Mouse (Mus musculus) stomach, postnatal 0 days (tissue): ENCODE measurements around the gene Usb1. TPM values are rescaled to one million over a fixed set of nuclear protein-coding genes. Genes with fewer than 3 reads are reported as not detected.

Experiments
- ATAC-seq: fragments of 200-750 bp; cut with Nextera tagmentation; 2 replicates; pipeline ENCODE4 v1.8.0; 2017; ENCODE audit not compliant: low FRiP score, low TSS enrichment
- DNase-seq: peaks from one replicate; pipeline ENCODE4 v3.0.0-alpha.2; 2016; ENCODE audit warnings: low spot score
- H3K27ac ChIP-seq: fragments of 300-500 bp; sonication (generic); replicated peaks from 2 replicates; pipeline ENCODE4 v1.5.1; 2014; ENCODE audit warnings: mild to moderate bottlenecking, control low read depth
- H3K27me3 ChIP-seq: fragments of 300-500 bp; sonication (generic); 2 replicates; pipeline ENCODE4 v1.6.1; 2014; ENCODE audit warnings: low read length; ENCODE audit not compliant: control insufficient read depth, insufficient read depth
- H3K36me3 ChIP-seq: fragments of 300-500 bp; sonication (generic); 2 replicates; pipeline ENCODE4 v1.6.1; 2014; ENCODE audit warnings: low read length, mixed read lengths; ENCODE audit not compliant: control insufficient read depth, insufficient read depth
- H3K4me1 ChIP-seq: fragments of 300-500 bp; sonication (generic); replicated peaks from 2 replicates; pipeline ENCODE4 v1.6.1; 2014; ENCODE audit warnings: antibody characterized with exemption; ENCODE audit not compliant: control insufficient read depth, insufficient read depth
- H3K4me2 ChIP-seq: fragments of 300-500 bp; sonication (generic); replicated peaks from 2 replicates; pipeline ENCODE4 v1.6.1; 2014; ENCODE audit warnings: low read depth, mild to moderate bottlenecking, control low read depth, moderate library complexity
- H3K4me3 ChIP-seq: fragments of 300-500 bp; sonication (generic); 2 replicates; pipeline ENCODE4 v1.5.1; 2014; ENCODE audit warnings: low read depth, low read length, control low read depth
- H3K9ac ChIP-seq: fragments of 300-500 bp; sonication (generic); 2 replicates; pipeline ENCODE4 v1.6.1; 2014; ENCODE audit warnings: mild to moderate bottlenecking, low read length, control low read depth, mixed read lengths
- H3K9me3 ChIP-seq: fragments of 300-500 bp; sonication (generic); 2 replicates; pipeline ENCODE4 v1.6.1; 2016; ENCODE audit warnings: low read length; ENCODE audit not compliant: control insufficient read depth
- CTCF ChIP-seq: IDR thresholded peaks from 2 replicates; pipeline ENCODE4 v1.5.1; 2016; ENCODE audit warnings: antibody characterized with exemption, low read depth, mild to moderate bottlenecking, moderate library complexity
- EP300 ChIP-seq: optimal IDR thresholded peaks from 2 replicates; pipeline ENCODE3; 2016; ENCODE audit warnings: antibody characterized with exemption
- WGBS: fragments of 180-500 bp; shearing (Covaris S2); extraction: QIAGEN DNeasy Blood & Tissue Kit; methylation state at CpG from one replicate; pipeline ENCODE4 v1.1.7; 2014; 5-methylcytosine and 5-hydroxymethylcytosine counted together
- polyA plus RNA-seq: library from polyadenylated mRNA; unstranded; fragments of >200 nt; fragmentation: Nextera tagmentation; extraction: Ambion mirVana; gene quantifications from 2 replicates; pipeline ENCODE4 v1.2.1, GENCODE M21; 2015

The Usb1 gene
- polyA plus RNA-seq, 1 experiment from 2014 or later: 21.5 TPM

- H3K9ac ChIP-seq: no peak overlapping the region
- DNase-seq: no peak
- no peaks in the 10 kb centered on the region for H3K4me1 ChIP-seq
- no peak overlapping the region for H3K4me2 ChIP-seq
- TF ChIP-seq CTCF: no peak
- no peak for TF ChIP-seq EP300
- H3K9me3 ChIP-seq: no peaks in the 10 kb centered on the region
- no peaks in the 10 kb centered on the region for H3K27me3 ChIP-seq
- no peak overlapping the region for H3K4me3 ChIP-seq
- H3K27ac ChIP-seq: no peak overlapping the region
- ATAC-seq: no peak
- no peaks in the 10 kb centered on the region for H3K36me3 ChIP-seq
Observed at GRCm38 (mm10) chr8:95380953-95381352, 48.9 kb downstream of the Usb1 start.

GRCm38 (mm10) chr8:95381595-95381994 is 49.5 kb downstream of the Usb1 start:
- Histone ChIP-seq H3K27ac (no peak overlapping the region), H3K4me2 (no peak overlapping the region), H3K9ac (no peak overlapping the region), H3K4me3 (no peak overlapping the region), H3K4me1 (no peaks in the 10 kb centered on the region), H3K27me3 (no peaks in the 10 kb centered on the region), H3K36me3 (no peaks in the 10 kb centered on the region), H3K9me3 (no peaks in the 10 kb centered on the region)
- DNase-seq (no peak), ATAC-seq (no peak)
- WGBS: 81% methylated on average over 3 of the region's 3 CpGs
- TF ChIP-seq CTCF (no peak), EP300 (no peak)

- no peak overlapping the region for H3K9ac ChIP-seq
- H3K4me2 ChIP-seq: no peak overlapping the region
- H3K36me3 ChIP-seq: no peaks in the 10 kb centered on the region
- no peaks in the 10 kb centered on the region for H3K27me3 ChIP-seq
- H3K4me1 ChIP-seq: no peaks in the 10 kb centered on the region
- DNase-seq (no peak), ATAC-seq (no peak)
- WGBS: 74% methylated on average over 3 of the region's 3 CpGs
- no peaks in the 10 kb centered on the region for H3K9me3 ChIP-seq
- H3K27ac ChIP-seq: no peak overlapping the region
- no peak overlapping the region for H3K4me3 ChIP-seq
- TF ChIP-seq EP300: no peak
- TF ChIP-seq CTCF: no peak
Observed at GRCm38 (mm10) chr8:95384501-95384900, 52.4 kb downstream of the Usb1 start.

- no peaks in the 10 kb centered on the region for H3K4me1 ChIP-seq
- 70% methylated on average over 5 of the region's 5 CpGs for WGBS
- no peak overlapping the region for H3K4me3 ChIP-seq
- no peak for TF ChIP-seq EP300
- TF ChIP-seq CTCF: no peak
- no peak for ATAC-seq
- no peaks in the 10 kb centered on the region for H3K36me3 ChIP-seq
- no peak overlapping the region for H3K27ac ChIP-seq
- no peak overlapping the region for H3K9ac ChIP-seq
- no peak for DNase-seq
- no peaks in the 10 kb centered on the region for H3K9me3 ChIP-seq
- H3K4me2 ChIP-seq: no peak overlapping the region
- H3K27me3 ChIP-seq: no peaks in the 10 kb centered on the region
Observed at GRCm38 (mm10) chr8:95386037-95386436, 54.0 kb downstream of the Usb1 start.

- WGBS: 85% methylated on average over 10 of the region's 10 CpGs
- Histone ChIP-seq H3K4me3 (no peak overlapping the region), H3K36me3 (no peaks in the 10 kb centered on the region), H3K27ac (no peak overlapping the region), H3K9me3 (no peaks in the 10 kb centered on the region), H3K4me1 (no peaks in the 10 kb centered on the region), H3K27me3 (no peaks in the 10 kb centered on the region), H3K9ac (no peak overlapping the region), H3K4me2 (no peak overlapping the region)
- DNase-seq (no peak), ATAC-seq (no peak)
- TF ChIP-seq CTCF: no peak
- no peak for TF ChIP-seq EP300
Observed at GRCm38 (mm10) chr8:95387221-95387620, 55.1 kb downstream of the Usb1 start.

- H3K4me2 ChIP-seq: no peak overlapping the region
- no peak for TF ChIP-seq EP300
- no peak for TF ChIP-seq CTCF
- no peak overlapping the region for H3K9ac ChIP-seq
- WGBS: 78% methylated on average over 7 of the region's 7 CpGs
- DNase-seq (no peak), ATAC-seq (no peak)
- H3K36me3 ChIP-seq: no peaks in the 10 kb centered on the region
- no peaks in the 10 kb centered on the region for H3K4me1 ChIP-seq
- H3K9me3 ChIP-seq: no peaks in the 10 kb centered on the region
- H3K4me3 ChIP-seq: no peak overlapping the region
- no peaks in the 10 kb centered on the region for H3K27me3 ChIP-seq
- H3K27ac ChIP-seq: no peak overlapping the region
Observed at GRCm38 (mm10) chr8:95387936-95388335, 55.9 kb downstream of the Usb1 start.
